Mouse (Mus musculus): ENCODE measurements around the gene Actr8. TPM values are rescaled to one million over a fixed set of nuclear protein-coding genes. Genes with fewer than 3 reads are reported as not detected.
A peak's percentile ranks its signal among the peaks of the same experiment; 100 is the strongest.

The Actr8 gene
- 10 to 100 TPM; 36.5 to 38.3 TPM for total RNA-seq (2021)

DNA sequence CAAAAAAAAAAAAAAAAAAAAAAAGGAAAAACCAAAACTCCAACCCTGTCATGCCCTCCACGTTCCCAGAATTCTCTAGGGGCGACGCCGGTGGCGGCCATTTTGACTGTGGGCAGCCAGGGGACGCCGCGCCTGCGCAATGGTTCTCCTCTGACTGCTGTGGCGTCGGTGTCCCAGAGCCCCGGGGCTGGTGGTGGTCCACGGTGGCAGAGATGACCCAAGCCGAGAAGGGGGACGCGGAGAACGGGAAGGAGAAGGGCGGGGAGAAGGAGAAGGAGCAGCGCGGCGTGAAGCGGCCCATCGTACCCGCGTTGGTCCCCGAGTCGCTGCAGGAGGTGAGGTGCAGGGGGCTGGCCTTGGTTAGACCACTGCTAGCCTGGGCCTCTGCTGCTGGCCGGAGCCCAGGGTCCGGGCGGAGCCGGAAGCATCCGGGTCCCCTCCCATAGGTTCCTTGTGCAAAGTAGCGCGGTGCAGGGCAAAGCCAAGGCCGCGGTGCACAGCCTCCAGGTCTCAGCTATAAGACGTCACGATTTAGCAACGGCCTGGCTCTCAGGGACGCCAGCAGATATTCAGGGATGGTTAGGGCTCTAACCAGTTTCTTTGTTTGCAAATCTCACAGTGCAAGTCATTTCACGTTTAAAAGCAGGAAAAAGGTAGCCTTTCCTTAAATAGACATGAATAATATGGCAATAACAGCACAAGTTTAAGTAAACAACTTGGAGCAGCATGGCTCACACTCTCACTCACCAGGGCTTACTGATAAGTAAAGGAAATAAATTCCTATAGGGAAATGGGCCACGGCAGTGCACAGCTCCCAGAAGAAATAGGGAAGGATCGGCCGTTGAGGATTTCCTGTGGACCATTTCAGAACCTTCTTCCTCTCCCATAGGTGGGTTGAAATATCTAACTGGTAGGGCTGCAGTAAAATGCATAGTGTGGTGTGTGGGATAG lies at the start of gene Actr8:
Gene Actr8, plus strand, starts transcription at position 84 of the 951 bp plus-strand sequence.
- intact Hi-C loops (cut with DNase I), result no loop called here
- peak; percentile 88 for DNase-seq (ENCODE audit: low spot score)

DNA sequence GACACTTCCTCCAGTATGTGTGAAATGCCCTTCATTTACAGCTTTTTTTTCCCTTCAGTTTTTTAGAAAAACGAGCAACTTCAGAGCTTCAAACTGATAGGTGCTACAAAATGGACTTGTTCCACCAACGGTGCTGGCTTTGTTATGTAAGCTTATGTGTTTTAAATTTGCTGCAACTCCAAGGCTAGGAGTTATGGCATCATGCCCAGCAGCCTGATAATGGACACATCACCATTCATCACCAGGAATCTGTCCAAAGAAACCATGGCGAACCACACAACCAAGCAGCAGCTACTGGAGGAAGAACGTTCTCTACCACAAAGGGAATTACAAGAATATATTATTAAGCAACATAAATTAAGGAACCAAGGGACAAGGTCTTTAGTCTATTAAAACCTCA lies 49.2 kb upstream of the Actr8 start:
- no peak for DNase-seq (ENCODE audit: low spot score)
- intact Hi-C loops (cut with DNase I), result no loop called here

DNA sequence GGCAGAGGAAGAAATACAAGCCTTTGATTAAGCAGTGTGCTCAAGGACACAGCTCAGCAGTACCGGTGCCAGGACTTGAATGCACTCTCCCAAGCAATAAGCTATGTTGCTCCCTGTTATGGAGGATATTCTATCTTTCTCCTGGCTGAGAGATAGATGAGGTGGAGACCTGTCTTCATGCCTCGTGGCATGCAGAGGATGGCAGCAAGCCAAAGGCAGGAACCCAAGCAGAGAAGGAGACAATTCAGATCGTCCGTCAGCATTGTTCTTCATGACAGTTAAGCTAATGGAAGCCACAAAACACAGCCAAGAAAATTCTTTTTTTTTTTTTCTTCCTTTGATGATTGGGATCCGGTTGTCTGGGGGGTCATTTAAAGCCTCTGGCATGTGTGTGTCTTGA lies 42.6 kb upstream of the Actr8 start:
- intact Hi-C loops (cut with DNase I), result no loop called here
- DNase-seq (ENCODE audit: low spot score), result no peak

DNA sequence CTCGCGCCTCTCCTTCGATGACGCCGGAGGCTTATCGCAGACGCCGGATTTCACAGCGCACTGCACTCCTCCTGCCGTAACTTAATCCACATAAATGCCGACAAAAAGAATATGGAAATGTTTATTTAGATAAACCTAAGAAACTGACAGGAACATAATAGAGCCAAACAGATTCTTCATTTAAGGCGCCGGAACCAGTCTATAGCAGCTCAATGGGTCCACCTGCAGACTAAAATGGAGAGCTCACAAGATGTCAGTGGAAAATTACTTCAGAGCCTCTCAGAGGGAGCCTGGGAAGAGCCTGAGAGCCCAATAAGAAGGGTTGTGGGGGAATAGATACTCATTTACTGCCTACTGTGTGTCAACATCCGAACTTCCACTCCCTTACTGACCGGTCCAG lies 40.7 kb upstream of the Actr8 start:
- intact Hi-C loops (cut with DNase I), result no loop called here

DNA sequence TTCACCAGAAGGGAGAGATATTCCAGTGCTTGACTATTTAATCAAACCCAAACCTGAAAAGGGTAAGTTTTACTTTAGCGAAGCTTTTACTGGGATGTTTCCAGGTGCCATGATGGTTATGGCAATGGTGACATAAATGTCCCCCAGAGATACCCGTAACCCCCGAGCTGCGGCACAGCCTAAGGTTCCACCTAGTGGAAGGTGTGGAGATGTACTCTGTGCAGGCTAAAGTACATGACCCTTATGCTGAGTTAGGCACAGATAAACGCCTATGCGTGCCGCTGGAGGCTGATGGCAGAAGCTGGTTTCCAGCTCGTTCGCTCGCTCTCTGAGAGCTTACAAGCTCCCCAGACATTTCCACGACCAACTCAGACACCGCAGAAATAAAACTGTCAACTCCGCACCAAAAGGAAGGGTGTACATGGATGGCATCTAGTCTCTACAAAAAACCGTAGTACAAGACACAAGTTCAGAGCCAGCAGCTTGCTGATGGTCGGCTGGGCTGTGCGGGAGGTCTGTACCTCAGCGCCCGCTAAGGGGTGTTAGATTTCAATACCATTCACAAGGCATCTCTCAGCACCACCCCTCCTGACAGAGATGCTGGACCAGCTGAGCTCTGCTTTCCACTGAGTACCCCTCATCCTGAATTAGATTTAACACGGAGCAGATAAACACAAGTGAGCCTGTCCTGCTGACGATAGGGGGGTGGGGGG lies 38.4 kb upstream of the Actr8 start:
- no peak for DNase-seq (ENCODE audit: low spot score)
- intact Hi-C loops (cut with DNase I), result loop anchor here (2.0 to 10.0 kb wide), 2 partner anchors 103 to 495 kb away; no protein-coding TSS in a partner anchor

More for the DNA sequence above, 40.7 kb upstream of the Actr8 start:
- no peak for DNase-seq (ENCODE audit: low spot score)

DNA sequence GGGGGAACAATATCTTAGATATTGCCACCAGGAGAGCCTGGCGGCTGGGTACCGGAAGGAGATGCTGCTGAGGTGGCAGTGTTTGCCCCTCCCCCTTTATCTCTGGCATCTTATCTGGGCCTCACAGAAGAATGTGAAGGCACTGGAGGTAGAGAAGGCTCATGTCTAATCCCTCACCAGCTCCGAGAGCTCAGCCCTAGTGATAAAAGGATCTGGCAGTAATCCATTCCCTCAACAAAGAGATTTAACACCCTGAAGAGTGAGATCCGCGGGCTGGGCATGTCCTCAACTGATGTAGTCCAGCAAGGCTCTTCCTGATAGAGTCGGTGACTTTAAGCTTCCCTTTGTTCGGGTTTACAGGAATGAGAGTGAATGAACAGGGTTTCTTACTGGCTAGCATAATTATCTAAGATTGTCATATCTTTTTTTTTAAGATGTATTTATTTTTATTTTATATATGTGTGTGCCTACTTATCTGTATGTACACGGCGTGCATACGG lies 37.8 kb upstream of the Actr8 start:
- intact Hi-C loops (cut with DNase I), result loop anchor here (2.0 to 10.0 kb wide), 2 partner anchors 104 to 496 kb away; no protein-coding TSS in a partner anchor
- no peak for DNase-seq (ENCODE audit: low spot score)

DNA sequence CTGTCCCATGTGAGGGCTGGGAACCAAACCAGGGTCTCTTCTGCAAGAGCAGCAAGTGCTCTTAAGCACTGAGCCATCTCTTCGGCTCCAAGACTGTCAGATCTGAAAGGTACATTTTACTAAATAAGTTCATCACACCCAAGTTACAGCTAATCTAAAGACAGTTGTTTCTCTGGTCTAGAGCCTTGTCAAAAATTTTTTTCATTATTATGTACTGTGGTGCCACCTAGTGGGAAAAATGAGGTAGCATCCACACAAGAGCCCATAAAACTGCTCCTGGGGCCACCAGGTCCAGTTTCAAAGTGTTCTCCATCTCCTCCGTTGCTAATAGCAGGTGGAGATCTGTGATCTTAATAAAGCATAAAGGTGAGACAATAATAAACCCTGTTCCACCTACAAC lies 37.3 kb upstream of the Actr8 start:
- intact Hi-C loops (cut with DNase I), result loop anchor here (2.0 to 10.0 kb wide), 2 partner anchors 104 to 496 kb away; no protein-coding TSS in a partner anchor
- no peak for DNase-seq (ENCODE audit: low spot score)

DNA sequence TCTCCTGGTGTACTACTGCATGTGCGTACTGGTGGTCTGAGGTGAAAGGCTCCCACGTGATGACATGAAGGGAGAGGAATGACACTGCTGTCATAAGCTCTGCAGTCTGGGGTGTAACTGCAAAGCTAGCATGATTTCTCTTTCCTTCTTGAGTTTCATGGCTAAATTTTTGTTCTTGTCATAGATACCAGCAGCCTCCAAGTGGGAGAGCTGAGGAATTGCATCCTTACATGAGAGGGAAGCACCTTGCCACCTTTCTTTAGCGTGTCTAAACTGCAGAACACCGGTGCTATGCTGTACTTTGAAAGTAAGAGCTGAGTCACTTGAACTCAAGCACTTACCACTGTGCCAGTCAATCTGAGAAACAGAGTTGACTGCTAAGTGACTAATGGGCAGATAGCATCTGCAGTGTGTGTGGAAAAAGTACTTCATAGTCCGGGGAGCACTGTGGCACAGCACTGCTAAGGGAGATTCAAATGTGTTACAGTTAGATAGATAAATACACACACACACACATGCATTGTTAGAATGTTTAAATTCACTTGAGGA lies 31.3 kb upstream of the Actr8 start:
- intact Hi-C loops (cut with DNase I), result loop anchor here (10.0 kb wide), 1 partner anchor 502 kb away; no protein-coding TSS in a partner anchor
- no peak for DNase-seq (ENCODE audit: low spot score)

DNA sequence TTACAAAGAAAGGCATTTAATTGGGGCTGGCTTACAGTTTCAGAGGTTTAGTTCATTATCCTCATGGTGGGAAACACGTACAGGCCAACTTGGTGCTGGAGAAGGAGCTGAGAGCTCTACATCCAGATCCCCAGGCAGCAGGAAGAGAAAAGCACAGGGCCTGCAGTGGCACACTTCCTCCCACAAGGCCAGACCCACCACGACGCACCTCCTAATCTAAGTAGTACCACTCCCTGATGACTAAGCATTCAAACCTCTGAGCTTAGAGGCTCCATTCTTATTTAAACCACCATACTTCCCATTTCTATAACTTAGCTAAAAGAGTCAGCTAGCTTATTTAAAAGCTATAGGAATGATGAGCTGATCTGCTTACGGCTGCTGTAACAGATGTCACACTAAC lies 27.3 kb upstream of the Actr8 start:
- intact Hi-C loops (cut with DNase I), result no loop called here
- no peak for DNase-seq (ENCODE audit: low spot score)

DNA sequence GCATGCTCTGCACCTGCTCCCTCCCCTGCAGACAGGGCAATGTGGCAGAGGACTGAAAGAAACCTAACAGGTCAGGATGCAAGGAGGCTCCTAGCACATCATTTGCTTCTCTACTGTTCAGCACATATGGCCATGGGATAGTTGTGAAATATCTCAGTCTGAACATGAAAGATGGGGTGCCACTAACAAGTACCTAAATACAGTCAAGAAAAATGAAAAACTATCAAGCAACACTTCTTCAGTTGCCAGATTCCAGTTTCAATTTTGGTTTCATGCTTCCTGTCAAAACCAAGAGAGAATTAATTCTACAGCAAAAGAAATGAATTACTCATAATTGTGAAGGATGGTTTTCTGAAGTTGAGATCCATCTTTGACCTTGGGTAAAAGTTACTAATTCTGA lies 20.7 kb upstream of the Actr8 start:
- intact Hi-C loops (cut with DNase I), result no loop called here
- DNase-seq (ENCODE audit: low spot score), result no peak

DNA sequence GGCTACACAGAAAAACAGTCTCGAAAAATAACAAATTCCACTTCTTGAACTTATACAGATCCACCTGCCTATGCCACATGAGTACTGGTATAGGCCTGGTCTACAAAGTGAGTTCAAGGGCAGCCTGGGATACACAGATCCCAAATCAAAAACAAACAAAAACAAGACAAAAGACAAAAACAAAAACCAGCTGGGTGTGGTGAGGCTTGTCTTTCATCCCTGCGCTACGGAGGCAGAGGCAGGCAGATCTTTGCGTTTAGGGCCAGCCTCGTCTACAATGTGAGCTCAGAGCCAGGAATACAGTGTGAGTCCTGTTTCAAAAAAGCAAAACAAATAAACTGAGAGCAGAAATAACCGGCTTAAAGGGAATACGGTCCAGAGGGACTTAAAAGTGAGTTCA lies 10.5 kb upstream of the Actr8 start:
- no peak for DNase-seq (ENCODE audit: low spot score)
- intact Hi-C loops (cut with DNase I), result loop anchor here (5.0 kb wide), 1 partner anchor 510 kb away; the partner anchor contains the start of gene Dcp1a

DNA sequence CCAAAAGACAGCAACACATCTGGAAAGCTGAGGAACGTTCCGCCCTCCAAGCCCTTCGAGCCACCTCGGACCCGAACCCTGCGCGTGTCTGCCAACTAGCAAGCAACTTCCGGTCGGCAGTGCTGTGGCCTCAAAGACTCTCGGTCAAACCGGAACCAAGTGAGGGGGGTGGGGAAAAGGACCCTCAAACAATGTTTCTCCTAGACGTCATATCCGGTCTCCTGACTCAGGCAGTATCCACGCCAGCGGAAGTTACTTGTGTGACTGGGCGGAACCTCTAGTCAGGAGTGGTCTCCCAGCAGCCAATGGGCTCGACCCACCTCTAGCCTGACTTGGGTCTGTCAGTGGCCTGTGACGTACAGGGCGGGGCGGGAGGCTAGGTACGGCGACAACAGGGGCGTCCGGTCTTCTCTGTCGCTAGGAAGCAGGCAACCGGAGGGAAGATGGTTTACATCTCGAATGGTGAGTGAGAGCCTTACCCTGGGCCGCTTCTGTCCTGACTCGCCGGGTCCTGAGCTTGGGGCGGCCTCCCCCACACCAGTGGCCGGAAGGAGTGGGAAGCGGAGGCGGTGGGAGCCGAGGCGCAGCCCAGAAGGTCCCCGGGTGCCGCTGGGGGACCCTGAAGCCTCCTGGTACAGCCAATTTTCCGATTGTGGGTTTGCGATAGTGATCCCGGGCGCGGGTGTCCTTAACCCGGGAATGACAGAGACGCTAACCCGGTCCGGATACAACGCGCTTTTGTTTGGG lies 9.9 kb upstream of the Actr8 start, which contains the start of gene Selenok:
Gene Selenok, plus strand, starts transcription at position 234 of the 747 bp plus-strand sequence.
- intact Hi-C loops (cut with DNase I), result loop anchor here (5.0 kb wide), 1 partner anchor 509 kb away; the partner anchor contains the start of gene Dcp1a
- peak; percentile 95 for DNase-seq (ENCODE audit: low spot score)

DNA sequence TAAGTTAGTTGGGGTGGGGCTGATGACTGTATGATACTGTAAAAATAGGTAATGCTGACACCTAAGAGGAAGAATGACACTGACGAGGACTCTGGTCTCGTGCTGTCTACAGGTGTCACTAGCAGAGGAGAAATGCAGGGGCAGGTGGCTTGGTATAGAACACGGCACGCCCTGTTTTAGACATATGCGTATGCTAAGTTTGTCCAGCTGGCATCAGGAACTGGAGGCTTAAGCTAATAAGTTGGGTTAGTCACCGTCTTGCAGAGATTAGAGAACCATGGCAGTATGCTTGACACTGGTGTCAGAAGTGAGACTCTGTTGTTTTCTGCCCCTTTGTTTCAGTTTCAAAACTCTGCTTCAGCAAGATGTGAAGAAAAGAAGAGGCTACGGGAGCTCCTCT lies 6.7 kb upstream of the Actr8 start:
- no peak for DNase-seq (ENCODE audit: low spot score)
- intact Hi-C loops (cut with DNase I), result no loop called here

DNA sequence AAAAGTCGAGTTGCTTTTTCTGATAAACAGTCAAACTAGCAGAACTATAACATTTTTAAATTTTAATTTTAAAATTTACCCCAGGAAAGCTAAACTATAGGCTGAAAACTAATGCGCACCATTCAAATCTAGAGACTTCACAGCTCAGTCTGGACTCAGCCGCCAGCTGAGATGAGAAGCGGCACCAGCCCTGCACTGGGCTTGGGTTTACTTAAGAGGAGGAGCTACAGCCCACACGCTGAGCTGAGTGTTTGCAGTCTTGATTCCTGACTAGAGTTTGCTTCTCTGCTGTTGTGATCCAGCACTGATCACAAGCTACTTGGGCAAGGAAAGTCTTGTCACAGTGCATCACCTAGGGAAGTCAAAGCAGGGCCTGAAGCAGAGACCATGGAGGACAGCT lies 6.1 kb upstream of the Actr8 start:
- intact Hi-C loops (cut with DNase I), result no loop called here
- DNase-seq (ENCODE audit: low spot score), result no peak

DNA sequence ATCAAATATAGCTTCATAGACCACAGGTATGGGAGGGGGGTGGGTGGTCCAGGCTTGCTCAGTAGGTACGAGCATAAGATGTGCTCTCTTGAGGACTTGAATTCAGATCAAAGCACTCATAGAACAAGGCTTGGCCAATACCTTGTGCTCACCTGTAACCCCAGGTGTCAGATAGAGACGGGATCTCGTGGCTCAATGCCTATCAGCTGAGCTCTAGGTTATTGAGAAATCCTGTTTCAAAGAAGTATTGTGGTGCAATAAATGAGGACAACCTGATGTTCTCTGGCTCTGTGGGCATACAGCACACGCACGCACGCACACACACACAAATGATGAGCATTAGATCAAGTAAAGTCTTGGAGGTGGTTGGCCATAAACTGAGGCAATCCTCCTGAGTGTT lies 1.2 kb upstream of the Actr8 start:
- no peak for DNase-seq (ENCODE audit: low spot score)
- intact Hi-C loops (cut with DNase I), result no loop called here

DNA sequence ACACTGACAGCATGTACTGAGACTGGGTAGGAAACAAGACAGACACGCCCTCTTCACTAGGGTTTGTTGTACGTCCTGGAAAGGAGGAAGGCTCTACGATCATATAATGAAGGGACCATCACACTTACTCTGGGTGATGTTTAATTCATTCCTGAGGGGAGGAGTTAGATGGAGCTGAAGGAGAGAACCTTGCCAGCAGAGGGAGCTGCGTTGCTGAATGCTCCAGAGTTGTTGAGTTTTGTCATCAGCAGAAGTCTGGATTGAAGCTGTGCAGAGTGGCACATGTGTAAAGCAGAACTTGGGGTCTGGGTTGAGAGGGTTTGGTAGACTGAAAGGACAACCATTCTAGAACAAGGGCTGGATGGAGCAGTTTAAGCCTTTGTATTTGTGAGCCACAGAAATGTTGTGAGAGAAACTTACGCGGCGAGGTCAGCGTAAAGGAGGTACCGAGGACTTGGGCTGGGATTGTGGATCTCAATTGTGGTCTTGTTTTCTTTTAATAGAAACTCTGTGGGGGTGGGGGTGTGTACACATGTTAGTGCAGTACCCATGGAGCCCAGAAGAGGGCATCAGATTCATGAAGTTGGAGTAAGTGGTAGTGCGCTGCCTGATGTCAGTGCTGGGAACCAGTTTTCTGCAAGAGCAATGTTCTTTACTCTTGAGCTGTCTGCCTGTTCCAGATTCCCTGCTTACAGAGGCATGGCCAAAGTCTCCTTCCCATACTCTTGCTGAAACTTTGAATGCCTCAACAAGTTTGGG lies 2.5 kb downstream of the Actr8 start:
- DNase-seq (ENCODE audit: low spot score), result no peak
- intact Hi-C loops (cut with DNase I), result no loop called here

DNA sequence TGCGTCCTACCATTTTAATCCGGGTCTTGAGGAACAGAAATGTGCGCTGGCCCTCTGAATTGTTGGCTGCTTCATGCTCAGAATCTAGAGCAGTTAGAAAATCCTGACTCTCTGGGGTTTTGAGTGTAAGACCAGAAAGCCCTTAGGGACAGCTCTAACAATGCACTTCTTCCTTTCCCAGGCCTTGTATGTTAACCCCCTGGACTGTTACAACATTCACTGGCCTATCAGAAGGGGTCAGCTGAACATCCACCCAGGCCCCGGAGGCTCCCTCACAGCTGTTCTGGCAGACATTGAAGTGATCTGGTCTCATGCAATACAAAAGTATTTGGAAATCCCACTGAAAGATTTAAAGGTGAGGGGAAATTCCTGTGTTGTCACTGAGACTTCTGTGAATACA lies 8.0 kb downstream of the Actr8 start:
- no peak for DNase-seq (ENCODE audit: low spot score)
- intact Hi-C loops (cut with DNase I), result no loop called here

DNA sequence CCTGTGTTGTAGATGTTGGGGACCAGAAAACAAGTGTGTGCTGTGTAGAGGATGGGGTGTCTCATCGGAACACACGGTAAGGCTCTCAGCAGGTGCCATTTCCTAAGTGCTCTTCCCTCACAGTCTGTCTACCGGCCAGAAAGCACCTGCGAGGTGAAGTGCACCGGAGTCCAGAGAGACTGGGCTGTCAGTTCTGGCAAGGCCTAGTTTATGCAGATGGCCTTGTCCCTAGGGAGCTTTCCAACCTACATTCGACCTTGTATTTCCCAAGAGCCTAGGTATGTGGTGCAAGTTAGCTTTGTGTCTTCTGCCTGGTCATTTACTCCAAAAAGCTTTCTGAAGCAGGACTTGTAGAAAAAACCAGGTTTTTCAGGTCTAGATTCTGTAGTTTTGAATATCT lies 9.1 kb downstream of the Actr8 start:
- no peak for DNase-seq (ENCODE audit: low spot score)
- intact Hi-C loops (cut with DNase I), result no loop called here

DNA sequence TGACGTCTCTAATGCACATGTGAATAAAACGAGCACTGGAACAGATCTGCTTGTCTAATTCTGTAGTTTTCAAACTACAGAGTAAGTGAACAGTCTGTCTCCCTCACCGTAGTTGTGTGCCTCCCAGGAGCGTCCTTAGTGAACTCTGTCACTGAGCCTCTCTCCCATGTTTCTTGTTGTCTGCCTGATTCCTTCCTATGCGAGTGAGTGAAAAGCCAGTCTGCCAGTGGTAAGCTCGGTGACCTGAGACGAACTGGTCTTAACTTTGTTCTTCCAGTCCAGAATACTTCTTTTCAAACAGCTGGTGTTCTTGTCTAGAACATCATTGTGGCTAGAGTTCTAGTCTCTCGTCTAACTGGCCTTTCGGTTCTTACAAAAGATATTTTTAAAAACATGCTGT lies 9.6 kb downstream of the Actr8 start:
- DNase-seq (ENCODE audit: low spot score), result no peak
- intact Hi-C loops (cut with DNase I), result no loop called here

Data from heart, postnatal 25 days (tissue).